Mouse (Mus musculus): Measurements from ENCODE around the gene Kcnj2. TPM values are rescaled to one million over a fixed set of nuclear protein-coding genes. Genes with fewer than 3 reads are reported as not detected.

Gene Kcnj2
- total RNA-seq (2014; fragmentation: Nextera tagmentation) (not detected in 2 replicates), total RNA-seq (2017) (under 0.01 TPM in 2 replicates), polyA plus RNA-seq (2012) (not detected in 2 replicates)

DNA sequence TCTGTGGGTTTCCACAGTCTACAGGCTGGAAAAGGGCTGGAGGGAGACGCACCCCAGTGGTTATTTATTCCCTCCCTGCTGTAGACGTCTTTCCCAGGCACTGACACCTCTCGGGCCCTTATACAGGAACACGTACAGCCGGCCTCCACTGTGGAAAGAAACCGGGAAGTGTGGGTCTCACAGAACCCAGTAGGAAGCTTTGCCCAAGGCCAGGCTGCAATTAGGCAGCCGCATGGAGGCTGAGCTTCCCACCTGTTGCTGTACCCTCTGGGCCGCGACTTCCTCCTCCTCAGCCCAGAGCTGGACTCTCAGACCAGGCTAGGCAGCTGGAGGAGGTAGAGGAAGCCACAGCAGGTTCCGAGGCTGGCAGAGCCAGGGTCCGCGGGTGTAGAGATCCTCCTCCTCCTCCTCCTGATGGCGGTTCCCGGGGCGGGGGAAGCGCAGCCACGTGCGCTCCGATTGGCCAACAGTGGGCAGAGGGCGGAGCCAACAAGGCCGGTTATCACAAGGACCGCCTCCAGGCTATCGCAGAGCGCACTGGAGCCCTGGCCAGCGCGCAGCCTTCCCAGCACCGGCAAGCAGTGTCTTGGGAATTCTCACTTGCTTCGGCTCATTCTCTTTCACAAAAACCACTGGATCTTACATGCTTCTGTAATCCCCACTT lies at the start of gene Kcnj2:
Kcnj2 (plus strand) TSS at position 530 of the 664 bp plus-strand sequence.
- no peaks in the 10 kb centered on the region for H3K36me3 ChIP-seq (replicated peaks)
- 0 out of 2 replicates have a peak within 1 kb of the TSS, but pooled peaks have one; percentile 13 for H3K4me3 ChIP-seq (ENCODE audit: low read depth, low read length)
- no peaks in the 10 kb centered on the region for H3K4me1 ChIP-seq (ENCODE audit: insufficient read depth, low read depth, low read length)

GRCm38 (mm10) chr11:111016206-111016605 lies 49.8 kb upstream of the Kcnj2 start:
- Histone ChIP-seq H3K36me3 (replicated peaks) (no peaks in the 10 kb centered on the region), H3K4me3 (ENCODE audit: low read depth, low read length) (no peak overlapping the region), H3K9me3 (replicated peaks) (peaks cover 37% of the 10 kb centered on the region), H3K4me1 (ENCODE audit: insufficient read depth, low read depth, low read length) (no peaks in the 10 kb centered on the region), H3K27me3 (ENCODE audit: insufficient read depth, low read length) (no peaks in the 10 kb centered on the region)
- DNase-seq (ENCODE audit: low spot score): no peak
- ATAC-seq (ENCODE audit: extremely low read depth, insufficient number of reproducible peaks, low FRiP score, poor library complexity, severe bottlenecking): no peak
- TF ChIP-seq TAL1 (conservative IDR thresholded peaks at IDR 0.05; ENCODE audit: low read depth, low read length) (no peak), GATA1 (IDR thresholded peaks at IDR 0.05; ENCODE audit: borderline replicate concordance, low read length) (no peak), POLR2AphosphoS5 (IDR thresholded peaks at IDR 0.05; ENCODE audit: insufficient replicate concordance, low read depth, low read length) (no peak), GATA2 (IDR thresholded peaks at IDR 0.05; ENCODE audit: borderline replicate concordance, low read depth, low read length) (no peak), CTCF (IDR thresholded peaks at IDR 0.05; ENCODE audit: low read depth, low read length) (no peak)

More for the DNA sequence above, at the start of gene Kcnj2:
- TF ChIP-seq GATA1 (IDR thresholded peaks at IDR 0.05; ENCODE audit: borderline replicate concordance, low read length): no peak
- no peak for TF ChIP-seq POLR2AphosphoS5 (IDR thresholded peaks at IDR 0.05; ENCODE audit: insufficient replicate concordance, low read depth, low read length)
- no peak for TF ChIP-seq CTCF (IDR thresholded peaks at IDR 0.05; ENCODE audit: low read depth, low read length)
- no peak for TF ChIP-seq TAL1 (conservative IDR thresholded peaks at IDR 0.05; ENCODE audit: low read depth, low read length)
- TF ChIP-seq GATA2 (IDR thresholded peaks at IDR 0.05; ENCODE audit: borderline replicate concordance, low read depth, low read length): no peak
- peaks cover 26% of the 10 kb centered on the region for H3K9me3 ChIP-seq (replicated peaks)
- DNase-seq (ENCODE audit: low spot score) (no peak), ATAC-seq (ENCODE audit: extremely low read depth, insufficient number of reproducible peaks, low FRiP score, poor library complexity, severe bottlenecking) (no peak)
- H3K27me3 ChIP-seq (ENCODE audit: insufficient read depth, low read length): no peaks in the 10 kb centered on the region

GRCm38 (mm10) chr11:111020211-111020610 lies 45.8 kb upstream of the Kcnj2 start:
- no peak for DNase-seq (ENCODE audit: low spot score)
- ATAC-seq (ENCODE audit: extremely low read depth, insufficient number of reproducible peaks, low FRiP score, poor library complexity, severe bottlenecking): no peak
- H3K4me3 ChIP-seq (ENCODE audit: low read depth, low read length): no peak overlapping the region
- TF ChIP-seq GATA2 (IDR thresholded peaks at IDR 0.05; ENCODE audit: borderline replicate concordance, low read depth, low read length) (no peak), POLR2AphosphoS5 (IDR thresholded peaks at IDR 0.05; ENCODE audit: insufficient replicate concordance, low read depth, low read length) (no peak), TAL1 (conservative IDR thresholded peaks at IDR 0.05; ENCODE audit: low read depth, low read length) (no peak), CTCF (IDR thresholded peaks at IDR 0.05; ENCODE audit: low read depth, low read length) (no peak), GATA1 (IDR thresholded peaks at IDR 0.05; ENCODE audit: borderline replicate concordance, low read length) (no peak)
- peaks cover 45% of the 10 kb centered on the region for H3K9me3 ChIP-seq (replicated peaks)
- H3K27me3 ChIP-seq (ENCODE audit: insufficient read depth, low read length): no peaks in the 10 kb centered on the region
- H3K36me3 ChIP-seq (replicated peaks): no peaks in the 10 kb centered on the region
- no peaks in the 10 kb centered on the region for H3K4me1 ChIP-seq (ENCODE audit: insufficient read depth, low read depth, low read length)

GRCm38 (mm10) chr11:111022681-111023281 lies 43.2 kb upstream of the Kcnj2 start:
- Histone ChIP-seq H3K36me3 (replicated peaks) (no peaks in the 10 kb centered on the region), H3K9me3 (replicated peaks) (peaks cover 40% of the 10 kb centered on the region), H3K4me3 (ENCODE audit: low read depth, low read length) (no peak overlapping the region), H3K27me3 (ENCODE audit: insufficient read depth, low read length) (no peaks in the 10 kb centered on the region), H3K4me1 (ENCODE audit: insufficient read depth, low read depth, low read length) (no peaks in the 10 kb centered on the region)
- TF ChIP-seq POLR2AphosphoS5 (IDR thresholded peaks at IDR 0.05; ENCODE audit: insufficient replicate concordance, low read depth, low read length): no peak
- ATAC-seq (ENCODE audit: extremely low read depth, insufficient number of reproducible peaks, low FRiP score, poor library complexity, severe bottlenecking): no peak
- no peak for DNase-seq (ENCODE audit: low spot score)

DNA sequence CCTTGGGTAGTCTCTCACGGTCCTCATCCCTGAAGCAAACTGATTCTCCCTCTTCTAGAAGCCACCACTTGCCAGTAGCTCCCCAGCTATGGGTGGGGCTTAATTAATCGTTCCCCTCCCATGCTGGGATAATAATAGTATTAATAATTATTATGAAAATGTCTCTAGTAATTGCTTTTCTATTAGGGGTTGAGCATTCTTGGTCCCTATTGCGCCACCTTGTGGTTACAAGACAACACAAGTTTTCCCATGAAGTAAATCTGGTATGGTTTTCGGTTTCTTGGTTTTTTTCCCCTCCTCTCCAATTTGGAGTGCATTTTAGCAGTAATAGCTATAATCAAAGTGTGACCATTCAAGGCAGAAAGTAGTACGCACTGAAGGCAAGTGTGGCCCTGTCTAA lies 23.8 kb upstream of the Kcnj2 start:
- no peak for TF ChIP-seq GATA2 (IDR thresholded peaks at IDR 0.05; ENCODE audit: borderline replicate concordance, low read depth, low read length)
- no peak for TF ChIP-seq GATA1 (IDR thresholded peaks at IDR 0.05; ENCODE audit: borderline replicate concordance, low read length)
- TF ChIP-seq TAL1 (conservative IDR thresholded peaks at IDR 0.05; ENCODE audit: low read depth, low read length): no peak
- no peak for TF ChIP-seq CTCF (IDR thresholded peaks at IDR 0.05; ENCODE audit: low read depth, low read length)
- TF ChIP-seq POLR2AphosphoS5 (IDR thresholded peaks at IDR 0.05; ENCODE audit: insufficient replicate concordance, low read depth, low read length): no peak
- Histone ChIP-seq H3K4me1 (ENCODE audit: insufficient read depth, low read depth, low read length) (no peaks in the 10 kb centered on the region), H3K9me3 (replicated peaks) (no peaks in the 10 kb centered on the region; the same call in 1 of the 2 replicates), H3K27me3 (ENCODE audit: insufficient read depth, low read length) (no peaks in the 10 kb centered on the region), H3K4me3 (ENCODE audit: low read depth, low read length) (no peak overlapping the region), H3K36me3 (replicated peaks) (no peaks in the 10 kb centered on the region)
- ATAC-seq (ENCODE audit: extremely low read depth, insufficient number of reproducible peaks, low FRiP score, poor library complexity, severe bottlenecking) (no peak), DNase-seq (ENCODE audit: low spot score) (no peak)

GRCm38 (mm10) chr11:111043298-111043697 lies 22.7 kb upstream of the Kcnj2 start:
- no peak for ATAC-seq (ENCODE audit: extremely low read depth, insufficient number of reproducible peaks, low FRiP score, poor library complexity, severe bottlenecking)
- TF ChIP-seq GATA2 (IDR thresholded peaks at IDR 0.05; ENCODE audit: borderline replicate concordance, low read depth, low read length): no peak
- no peak for TF ChIP-seq TAL1 (conservative IDR thresholded peaks at IDR 0.05; ENCODE audit: low read depth, low read length)
- TF ChIP-seq CTCF (IDR thresholded peaks at IDR 0.05; ENCODE audit: low read depth, low read length): no peak
- no peak for TF ChIP-seq GATA1 (IDR thresholded peaks at IDR 0.05; ENCODE audit: borderline replicate concordance, low read length)
- no peak for TF ChIP-seq POLR2AphosphoS5 (IDR thresholded peaks at IDR 0.05; ENCODE audit: insufficient replicate concordance, low read depth, low read length)
- DNase-seq (ENCODE audit: low spot score): no peak

More at GRCm38 (mm10) chr11:111043298-111043697, 22.7 kb upstream of the Kcnj2 start:
- Histone ChIP-seq H3K27me3 (ENCODE audit: insufficient read depth, low read length) (no peaks in the 10 kb centered on the region), H3K9me3 (replicated peaks) (peaks cover 2% of the 10 kb centered on the region; the same call in 1 of the 2 replicates), H3K4me3 (ENCODE audit: low read depth, low read length) (no peak overlapping the region), H3K4me1 (ENCODE audit: insufficient read depth, low read depth, low read length) (no peaks in the 10 kb centered on the region), H3K36me3 (replicated peaks) (no peaks in the 10 kb centered on the region)

Measured in G1E (cell line).